Mouse (Mus musculus) CH12F3 (cell line): ENCODE measurements at regions not wholly inside any gene's neighbourhood (a gene's known extent, or its start where the extent isn't known, plus 50 kb on each side); places are given as distances from the start of the nearest gene placed in this dataset.

Experiments used
- in situ Hi-C: fragments of 300-500 bp; cut with MboI; formaldehyde crosslinking; loops from 2 replicates; pipeline ENCODE4 v1.14.3; 2020; ENCODE audit warnings: low sequenced_read_pairs

DNA sequence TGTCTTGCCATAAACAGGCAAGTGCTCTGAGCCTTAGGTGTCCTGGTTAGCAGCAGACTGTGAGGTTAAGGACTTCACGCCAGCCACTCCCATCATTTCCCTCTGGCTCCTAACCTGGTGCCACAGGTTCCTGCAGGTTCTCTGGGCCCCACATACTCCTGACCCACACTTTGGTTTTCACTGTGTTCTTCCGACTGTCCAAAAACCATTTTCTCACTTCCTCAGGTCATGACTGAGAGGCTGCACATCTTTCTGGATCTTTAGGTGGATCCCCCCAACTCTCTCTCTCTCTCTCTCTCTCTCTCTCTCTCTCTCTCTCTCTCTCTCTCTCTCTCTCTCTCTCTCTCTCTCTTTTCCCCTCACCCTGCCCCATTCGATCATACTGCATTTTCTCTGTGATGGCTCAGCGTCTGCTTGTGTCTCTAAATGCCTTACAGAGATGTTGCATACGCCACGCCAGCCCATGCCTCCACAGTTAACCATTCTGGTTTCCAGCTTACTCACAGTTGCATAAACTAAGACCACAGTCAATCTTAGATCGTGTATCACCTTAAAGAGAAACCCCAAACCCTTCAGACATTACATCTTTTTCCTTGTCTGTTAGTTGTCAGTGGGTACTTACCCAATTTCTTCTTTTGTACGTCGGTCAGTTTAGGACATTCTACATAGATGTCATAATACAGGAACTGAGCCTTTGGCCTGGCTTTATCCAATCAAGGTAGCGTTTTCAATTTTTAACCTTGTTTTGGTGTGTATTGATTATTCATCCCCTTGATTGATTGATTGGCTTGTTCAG is 112.0 kb upstream of the Zfp217 start:
- in situ Hi-C loops, result no loop called here

DNA sequence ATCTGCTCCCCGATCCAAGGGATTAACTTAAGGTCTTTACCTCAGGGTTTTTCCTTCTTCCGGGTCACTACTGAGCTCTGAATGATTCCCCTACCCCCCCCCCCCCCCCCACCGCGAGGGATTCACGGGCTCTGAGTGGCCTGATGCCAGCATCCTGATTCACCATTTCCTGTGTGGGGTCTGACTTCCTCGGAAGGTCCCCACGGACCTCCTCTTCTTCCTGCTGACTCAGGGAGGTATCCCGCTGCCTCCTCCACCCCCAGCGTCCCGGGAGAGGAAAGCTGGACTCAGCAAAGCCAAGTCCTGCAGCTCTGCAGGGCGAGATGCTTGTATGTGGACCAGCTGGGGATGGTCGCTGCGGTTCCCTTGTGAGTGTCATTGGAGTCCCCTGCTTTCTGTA is 110.5 kb upstream of the Zfp217 start:
- in situ Hi-C loops, result no loop called here

DNA sequence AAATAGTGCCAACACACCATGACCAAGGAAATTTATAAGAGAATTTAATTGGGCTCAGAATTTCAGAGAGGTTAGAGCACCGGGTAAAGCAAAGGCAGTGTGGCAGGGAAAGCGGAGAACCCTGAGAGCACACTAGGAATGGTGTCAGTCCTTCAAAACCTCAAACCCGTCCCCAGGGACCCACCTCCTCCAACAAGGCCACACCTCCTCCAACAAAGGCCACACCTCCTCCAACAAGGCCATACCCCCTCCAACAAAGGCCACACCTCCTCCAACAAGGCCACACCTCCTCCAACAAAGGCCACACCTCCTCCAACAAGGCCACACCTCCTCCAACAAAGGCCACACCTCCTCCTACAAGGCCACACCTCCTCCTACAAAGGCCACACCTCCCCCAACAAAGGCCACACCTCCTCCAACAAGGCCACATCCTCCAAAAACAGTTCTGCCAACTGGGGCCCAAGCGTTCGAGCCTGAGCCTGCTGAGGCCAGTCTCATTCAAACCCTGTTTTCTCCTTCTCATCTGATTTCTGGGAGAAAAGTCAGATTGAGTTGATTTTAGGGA is 109.8 kb upstream of the Zfp217 start:
- in situ Hi-C loops, result no loop called here

DNA sequence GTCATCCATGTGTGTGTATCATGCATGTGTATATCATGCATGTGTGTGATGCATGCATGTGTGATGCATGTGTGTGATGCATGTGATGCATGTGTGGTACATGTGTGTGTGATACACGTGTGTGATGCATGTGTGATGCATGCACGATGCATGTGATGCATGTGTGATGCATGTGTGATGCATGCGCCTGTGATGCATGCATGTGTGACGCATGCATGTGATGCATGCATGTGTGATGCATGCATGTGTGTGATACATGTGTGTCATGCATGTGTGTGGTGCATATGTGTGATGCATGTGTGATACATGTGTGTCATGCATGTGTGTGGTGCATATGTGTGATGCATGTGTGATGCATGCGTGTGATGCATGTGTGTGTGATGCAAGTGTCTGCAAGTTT is 108.1 kb upstream of the Zfp217 start:
- in situ Hi-C loops, result no loop called here

DNA sequence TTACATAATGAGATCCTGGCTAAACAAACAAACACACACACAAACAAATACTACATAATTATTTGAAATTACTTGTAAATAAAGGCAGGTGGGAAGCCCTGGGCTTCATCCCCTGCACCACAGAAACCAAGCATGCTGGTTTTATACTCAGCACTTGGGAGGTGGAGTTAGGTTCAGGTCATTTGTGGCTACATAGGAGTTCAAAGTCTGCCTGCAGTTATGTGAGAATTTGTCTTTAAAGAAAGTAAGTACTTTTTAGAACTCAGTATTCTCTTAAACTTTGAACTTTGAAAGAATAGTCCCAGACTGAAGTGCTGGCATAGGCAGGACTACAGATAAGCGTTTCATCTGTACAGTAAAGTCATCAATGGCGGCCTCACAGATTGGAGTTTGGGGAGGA is 107.6 kb upstream of the Zfp217 start:
- in situ Hi-C loops, result no loop called here

DNA sequence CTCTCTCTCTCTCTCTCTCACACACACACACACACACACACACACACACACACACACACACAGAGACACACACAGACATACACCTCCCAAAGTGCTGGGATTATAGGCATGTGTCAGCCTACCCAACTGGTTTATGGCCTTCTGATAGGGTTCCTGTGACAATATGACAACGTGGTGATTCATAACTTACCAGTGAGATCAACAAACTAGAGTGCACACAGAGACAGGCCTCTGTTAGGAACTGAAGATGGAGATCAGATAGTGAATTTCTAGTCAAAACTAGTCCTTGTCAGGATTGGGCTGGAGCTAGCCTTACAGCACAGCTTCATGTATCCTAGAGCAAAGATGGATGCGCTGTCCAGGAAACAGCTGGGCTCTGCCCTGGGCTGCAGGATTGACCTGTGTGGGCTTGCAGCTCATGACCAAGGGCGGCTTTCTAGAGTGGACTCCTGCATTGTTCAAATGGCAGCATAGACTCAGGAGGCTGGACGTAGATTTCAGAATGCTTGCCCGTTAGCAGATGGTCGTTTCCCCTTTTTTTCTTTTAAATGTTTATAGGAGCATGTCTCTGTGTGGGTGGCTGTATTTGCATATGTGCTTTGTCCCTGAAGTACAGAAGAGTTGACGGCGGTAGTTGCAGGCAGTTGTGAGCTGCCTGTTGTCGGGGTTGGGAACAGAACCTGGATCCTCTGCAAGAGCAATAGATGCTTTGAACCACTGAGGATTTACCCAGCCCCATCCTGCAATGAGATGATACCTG is 106.0 kb upstream of the Zfp217 start:
- in situ Hi-C loops, result no loop called here

DNA sequence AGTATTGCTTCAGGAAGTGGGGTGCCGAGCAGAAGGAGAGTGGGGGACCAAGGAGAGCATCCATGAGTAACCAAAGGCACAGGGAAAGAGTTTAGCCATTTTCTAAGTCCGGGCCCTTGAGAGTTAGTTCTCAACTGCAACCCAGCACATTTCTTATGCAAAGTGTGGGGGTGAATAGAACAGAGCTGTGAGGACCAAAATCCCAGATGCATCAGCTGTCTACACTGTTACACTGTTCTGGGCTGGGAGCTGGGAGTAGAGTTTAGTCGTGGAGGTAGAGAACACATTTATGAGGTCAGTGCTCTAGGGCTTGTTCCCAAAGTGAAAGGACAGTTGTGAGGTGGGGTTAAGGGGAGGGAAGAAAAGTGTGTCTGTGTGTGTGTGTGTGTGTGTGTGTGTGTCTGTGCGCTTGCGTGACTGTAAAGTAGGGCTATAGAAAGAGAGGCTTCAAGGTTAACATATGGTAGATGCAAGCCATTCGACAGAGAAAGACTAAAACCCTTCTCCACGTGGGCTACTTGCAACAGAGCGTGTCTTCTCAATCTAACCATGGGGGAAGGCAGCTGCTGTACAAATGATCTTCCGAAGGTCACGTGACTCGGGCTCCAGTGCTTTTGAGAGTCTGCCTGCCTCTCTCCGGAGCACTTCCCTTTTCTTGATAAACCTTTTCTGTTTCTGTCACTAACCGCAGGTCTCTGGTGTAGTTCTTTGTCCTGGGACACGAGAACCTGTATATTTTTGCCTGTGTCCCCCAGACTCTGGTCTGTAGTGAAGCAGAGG is 104.5 kb upstream of the Zfp217 start:
- in situ Hi-C loops, result no loop called here

DNA sequence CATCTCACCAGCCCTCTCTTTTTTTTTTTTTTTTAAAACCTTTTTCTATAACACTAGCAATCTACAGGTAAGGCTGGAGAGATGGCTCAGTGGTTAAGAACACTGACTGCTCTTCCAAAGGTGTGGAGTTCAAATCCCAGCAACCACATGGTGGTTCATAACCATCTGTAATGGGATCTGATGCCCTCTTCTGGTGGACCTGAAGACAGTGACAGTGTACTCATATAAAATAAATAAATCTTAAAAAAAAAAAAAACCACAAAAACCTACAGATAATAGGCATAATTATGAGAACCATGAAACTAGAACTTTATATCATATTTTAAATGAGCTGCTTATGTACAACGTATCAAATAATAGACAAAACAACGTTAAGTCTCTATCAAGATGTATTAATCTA is 102.8 kb upstream of the Zfp217 start:
- in situ Hi-C loops, result no loop called here

DNA sequence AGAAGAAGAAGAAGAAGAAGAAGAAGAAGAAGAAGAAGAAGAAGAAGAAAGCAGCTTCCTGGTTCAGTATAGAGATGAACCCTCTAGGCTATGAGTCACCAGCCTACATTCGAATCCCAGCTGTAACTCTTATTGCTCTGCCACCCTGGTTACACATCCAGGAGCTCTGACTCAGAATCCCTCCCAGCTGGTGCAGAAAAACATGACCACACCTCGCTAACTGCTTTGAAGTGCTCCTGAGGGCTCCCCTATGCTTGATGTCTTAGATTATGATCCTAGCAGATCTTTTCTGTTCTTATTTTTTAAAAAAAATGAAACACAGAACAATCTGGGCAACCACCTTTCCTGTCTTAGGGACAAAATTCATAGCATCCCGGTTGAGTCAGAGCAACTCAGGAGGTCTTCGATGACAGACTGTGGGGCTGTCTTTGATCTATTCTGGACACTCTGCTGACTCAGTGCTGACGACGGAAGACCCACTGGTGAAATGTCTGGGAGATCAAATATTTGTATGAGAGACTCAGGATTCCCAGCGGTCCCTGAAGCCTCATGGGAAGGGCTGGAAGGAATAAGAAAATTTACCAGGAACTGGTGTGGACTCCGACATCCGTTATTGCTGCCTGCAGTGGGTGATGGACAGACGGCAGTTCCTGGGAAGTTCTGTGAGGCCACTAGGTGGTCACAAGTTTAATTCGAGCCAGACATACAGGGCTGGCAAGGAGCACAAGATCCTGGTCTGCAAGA is 100.0 kb upstream of the Zfp217 start:
- in situ Hi-C loops, result loop anchor here (10.0 kb wide), 1 partner anchor 123 kb away; no protein-coding TSS in a partner anchor

DNA sequence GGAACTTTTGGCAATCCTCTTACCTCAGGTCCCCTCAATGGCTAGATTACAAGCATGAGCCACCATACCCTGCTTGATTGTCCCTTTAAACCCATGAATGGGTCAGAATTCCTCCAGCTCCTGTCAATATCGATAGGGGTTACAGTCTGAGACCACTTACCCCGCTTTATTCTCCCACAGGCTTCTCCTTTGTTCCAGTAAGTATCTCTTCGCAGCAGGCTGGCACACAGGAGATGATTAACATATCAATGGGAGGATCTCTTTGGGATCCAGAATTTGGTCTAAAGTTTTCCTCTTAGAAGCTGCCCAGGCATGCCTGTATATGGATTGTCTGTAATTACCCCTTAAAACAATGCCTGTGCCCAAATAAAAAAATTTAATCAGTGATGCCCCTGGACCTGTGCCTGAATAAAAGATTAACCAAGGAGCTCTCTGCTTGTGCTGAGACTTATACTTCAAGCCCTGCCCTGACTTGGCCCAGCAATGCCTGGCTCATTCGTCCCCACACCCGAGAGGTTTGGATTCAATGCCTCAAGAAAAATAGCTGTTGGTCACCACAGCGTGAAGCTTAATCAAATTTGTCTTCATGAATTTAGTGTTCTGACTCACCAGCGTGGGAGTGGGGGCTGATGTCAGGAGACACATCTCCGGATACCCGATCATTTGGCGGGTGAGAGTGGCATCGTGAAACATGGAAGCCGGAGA is 97.9 kb upstream of the Zfp217 start:
- in situ Hi-C loops, result loop anchor here (10.0 kb wide), 1 partner anchor 121 kb away; no protein-coding TSS in a partner anchor

DNA sequence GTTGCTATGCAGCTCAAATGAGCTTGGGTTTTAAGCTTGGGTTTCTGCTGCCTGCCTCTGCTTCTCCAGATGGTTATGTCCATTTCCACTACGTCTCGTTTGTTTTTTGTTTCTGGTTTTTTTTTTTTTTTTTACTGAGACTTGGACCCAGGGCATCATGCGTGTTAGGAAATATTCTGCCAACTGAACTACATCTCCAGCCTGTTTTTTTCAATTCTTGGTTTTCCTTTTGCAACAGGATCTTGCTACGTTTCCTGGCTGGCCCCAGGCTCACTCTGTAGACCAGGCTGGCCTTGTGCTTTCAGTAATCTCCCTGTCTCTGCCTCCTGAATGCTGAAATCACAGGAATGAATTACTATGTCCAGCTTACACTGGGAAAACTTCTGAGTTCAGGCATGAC is 96.2 kb upstream of the Zfp217 start:
- in situ Hi-C loops, result loop anchor here (10.0 kb wide), 1 partner anchor 119 kb away; no protein-coding TSS in a partner anchor

DNA sequence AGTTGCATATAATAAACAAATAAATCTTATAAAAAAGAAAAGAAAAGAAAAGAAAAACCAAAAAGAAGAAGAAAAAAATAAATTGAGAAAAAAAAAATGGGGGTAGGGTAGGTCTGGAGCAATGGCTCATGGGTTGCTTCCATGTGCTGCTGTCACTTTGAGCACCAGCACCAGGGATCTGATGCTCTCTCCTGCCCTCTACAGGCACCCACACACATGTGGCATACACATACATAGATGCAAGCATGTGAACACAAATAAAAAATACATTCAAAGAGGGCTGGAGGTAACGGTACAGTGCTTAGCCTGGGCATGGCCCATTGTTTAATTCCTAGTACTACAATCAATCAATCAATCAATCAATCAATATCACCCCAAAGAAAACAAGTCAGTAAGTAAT is 90.1 kb upstream of the Zfp217 start:
- in situ Hi-C loops, result no loop called here

DNA sequence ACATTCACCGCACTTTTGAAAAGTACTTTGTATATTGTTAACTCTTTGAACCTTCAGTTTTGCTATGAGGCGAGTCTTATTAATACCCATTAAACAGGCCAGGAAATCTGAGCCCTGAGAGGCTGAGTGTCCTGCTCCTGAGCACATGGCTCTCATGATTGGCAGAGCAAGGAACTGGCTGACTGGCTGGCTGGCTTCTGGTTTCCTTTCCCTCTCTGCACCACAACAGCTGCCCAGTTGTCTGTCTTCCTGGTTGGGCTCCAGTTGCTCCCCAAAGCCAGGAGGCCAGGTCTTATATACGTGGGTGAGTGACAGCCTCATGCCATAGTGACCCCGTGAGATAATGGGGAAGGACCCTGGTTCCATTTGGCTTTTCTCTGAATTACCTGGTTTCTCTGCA is 85.5 kb upstream of the Zfp217 start:
- in situ Hi-C loops, result no loop called here

DNA sequence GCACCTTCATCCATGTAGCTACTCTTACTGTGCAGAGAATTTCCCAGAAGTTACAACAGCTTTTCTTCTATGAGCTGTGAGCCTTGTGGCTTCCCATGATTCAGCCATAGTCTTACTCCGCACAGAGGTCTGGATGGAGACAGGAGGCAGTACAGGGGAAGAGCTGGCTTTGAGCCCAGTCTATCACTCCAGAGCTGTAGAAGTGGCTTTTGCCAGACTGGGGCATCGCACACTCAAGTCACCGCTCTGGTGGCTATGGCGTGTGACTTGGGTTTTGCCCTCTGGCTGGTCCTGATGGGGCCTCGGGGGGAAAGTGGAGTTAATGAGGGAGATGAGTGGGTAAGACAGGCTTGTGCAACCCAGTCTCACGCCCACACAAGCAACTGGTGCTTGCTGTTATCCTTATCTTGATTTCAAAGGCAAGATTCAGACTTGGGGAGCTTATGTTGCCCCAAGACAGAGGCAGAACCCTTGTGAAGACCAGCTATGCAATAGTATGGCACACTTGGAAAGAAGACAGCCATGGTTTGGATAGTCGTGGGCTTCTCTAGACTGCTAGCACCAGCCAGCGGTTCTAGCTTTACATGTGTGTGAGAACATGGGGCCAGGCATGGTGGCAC is 81.7 kb upstream of the Zfp217 start:
- in situ Hi-C loops, result no loop called here

DNA sequence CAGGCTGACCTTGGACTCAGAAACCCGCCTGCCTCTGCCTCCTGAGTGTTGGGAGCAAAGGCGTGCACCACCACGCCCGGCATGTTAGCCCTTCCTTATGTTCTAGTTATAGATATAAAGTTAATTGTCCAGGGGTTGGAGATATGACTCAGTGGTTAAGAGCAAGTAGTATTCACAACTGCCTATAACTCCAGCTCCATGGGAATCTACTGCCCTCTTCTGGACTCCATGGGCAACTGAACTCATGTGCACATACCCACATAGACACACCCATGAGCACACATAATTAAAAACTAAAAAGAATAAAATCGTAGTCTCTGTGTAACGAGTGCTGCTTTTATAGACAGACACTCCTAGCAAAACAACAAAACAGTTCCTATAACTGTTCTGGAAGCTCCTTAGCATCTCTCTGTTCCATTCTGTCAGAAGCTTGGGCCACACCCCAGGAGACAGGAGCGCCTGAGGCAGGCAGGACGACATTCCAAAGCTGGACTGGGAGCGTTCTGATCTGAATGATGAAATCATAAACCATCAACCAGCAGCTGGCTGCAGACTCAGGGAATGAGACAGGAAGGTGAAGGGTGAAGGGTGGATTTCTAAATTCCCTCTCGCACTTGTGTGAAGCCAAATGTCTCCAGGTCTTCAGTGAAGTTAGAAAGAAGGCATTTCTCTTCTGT is 80.6 kb upstream of the Zfp217 start:
- in situ Hi-C loops, result no loop called here

DNA sequence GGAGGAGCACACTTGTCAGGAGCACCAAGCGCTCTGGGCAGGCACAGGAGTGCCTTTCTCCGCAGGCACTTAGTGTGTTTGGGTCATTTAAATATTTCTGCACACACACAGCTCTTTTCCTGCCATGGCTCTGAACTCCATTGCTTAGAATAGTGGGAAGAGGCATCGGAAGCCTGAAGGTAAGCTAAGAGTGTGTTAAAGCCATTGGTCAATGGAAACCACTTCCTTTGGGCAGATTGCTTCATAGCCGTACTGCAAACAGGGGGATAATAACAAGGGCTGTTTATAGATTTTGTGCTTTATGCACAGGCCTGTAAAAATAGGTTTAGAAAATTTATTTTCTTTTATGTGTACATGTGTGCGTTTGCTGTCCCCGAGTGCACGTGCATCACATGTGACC is 76.0 kb upstream of the Zfp217 start:
- in situ Hi-C loops, result no loop called here

DNA sequence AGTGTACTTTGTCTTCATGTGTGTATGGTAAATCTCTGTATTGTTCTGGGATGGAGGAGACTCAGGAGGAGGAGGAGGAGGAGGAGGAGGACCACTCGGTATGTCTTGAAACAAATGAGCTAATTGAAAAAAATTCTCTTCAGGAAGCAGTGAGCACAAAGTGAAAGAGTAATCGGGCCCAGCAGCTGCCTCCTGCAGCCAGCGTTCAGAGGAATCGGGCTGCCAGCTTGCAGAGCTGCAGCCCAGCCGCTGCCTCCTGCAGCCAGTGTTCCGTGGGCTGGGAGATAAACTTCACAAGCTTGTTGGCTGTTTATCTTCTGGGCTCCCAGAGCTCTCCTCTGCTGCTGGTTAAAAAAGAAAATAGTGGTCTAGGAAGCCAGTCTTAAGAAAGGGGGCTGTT is 74.9 kb upstream of the Zfp217 start:
- in situ Hi-C loops, result no loop called here

DNA sequence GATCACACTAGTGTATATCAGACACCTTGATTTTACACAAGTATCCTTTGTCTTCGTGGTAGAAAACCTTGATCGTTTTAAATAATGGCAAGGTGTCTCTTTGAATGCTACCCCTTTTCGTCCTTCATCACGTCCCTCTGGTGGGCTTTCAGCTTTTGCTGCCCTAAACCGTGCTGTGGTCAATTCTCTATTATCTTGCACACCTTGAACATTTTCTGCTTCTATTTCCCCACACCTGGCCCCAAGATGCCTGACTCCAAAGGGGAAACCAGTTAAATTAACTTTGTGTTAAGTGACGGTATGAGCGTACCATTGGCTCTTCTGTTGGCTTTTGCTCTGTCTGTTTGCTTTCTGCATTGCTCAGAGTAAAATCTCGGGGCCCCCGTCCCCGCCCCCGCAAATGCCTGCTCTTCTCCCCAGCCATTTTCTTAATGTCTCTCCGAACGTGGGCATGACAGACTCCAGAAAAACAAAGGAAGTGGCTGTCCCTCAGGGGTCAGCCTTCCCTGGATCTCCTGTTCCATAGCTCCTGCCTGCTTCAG is 74.2 kb upstream of the Zfp217 start:
- in situ Hi-C loops, result no loop called here
